Mouse (Mus musculus): Measurements from ENCODE around the gene Sh3d21. TPM values are rescaled to one million over a fixed set of nuclear protein-coding genes. Genes with fewer than 3 reads are reported as not detected.

Gene Sh3d21
- polyA plus RNA-seq (2015; fragmentation: Illumina TruSeq; extraction: RNeasy Lipid Tissue Mini Kit (QIAGEN cat#74804); ENCODE audit: insufficient read depth, low replicate concordance) = 1.6 TPM

DNA sequence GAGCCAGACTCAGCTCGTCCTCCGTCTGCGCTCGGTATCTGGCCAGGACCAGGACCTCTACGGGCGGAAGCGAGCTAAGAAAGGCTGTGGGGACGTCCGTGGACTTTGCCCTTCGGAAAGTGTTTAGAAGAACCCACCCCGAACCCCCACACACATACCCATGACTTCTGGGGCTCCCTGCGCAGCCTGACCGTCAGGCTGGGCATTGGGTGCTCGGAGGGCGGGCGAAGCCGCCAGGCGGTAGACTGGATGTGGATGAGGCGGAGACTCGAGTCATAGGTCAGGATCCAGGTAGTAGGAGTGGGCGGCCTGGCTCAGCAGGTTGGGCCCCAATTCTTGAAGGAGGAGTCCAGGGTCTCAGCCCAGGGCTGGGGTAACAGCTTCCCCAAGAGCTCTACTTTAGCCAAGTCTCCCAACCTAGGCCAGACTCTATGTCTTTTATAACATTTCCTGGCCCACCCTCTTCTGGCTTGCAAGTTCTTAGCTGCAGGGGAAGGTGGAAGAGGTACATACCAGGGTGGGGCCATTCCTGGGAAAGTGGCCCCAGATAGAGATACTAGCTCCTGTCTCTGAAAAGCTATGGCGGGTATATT lies at the start of gene Sh3d21:
TSS of gene Sh3d21 (minus strand) at position 425 of the 593 bp plus-strand sequence.

GRCm38 (mm10) chr4:126202303-126203181 lies 39.3 kb upstream of the Sh3d21 start, which contains the start of gene Thrap3:
Gene Thrap3 (minus strand): TSS chr4:126202760.

GRCm38 (mm10) chr4:126147533-126148160 lies 15.6 kb downstream of the Sh3d21 start, which contains the start of gene Eva1b:
Gene Eva1b (plus strand): TSS chr4:126147744.

DNA sequence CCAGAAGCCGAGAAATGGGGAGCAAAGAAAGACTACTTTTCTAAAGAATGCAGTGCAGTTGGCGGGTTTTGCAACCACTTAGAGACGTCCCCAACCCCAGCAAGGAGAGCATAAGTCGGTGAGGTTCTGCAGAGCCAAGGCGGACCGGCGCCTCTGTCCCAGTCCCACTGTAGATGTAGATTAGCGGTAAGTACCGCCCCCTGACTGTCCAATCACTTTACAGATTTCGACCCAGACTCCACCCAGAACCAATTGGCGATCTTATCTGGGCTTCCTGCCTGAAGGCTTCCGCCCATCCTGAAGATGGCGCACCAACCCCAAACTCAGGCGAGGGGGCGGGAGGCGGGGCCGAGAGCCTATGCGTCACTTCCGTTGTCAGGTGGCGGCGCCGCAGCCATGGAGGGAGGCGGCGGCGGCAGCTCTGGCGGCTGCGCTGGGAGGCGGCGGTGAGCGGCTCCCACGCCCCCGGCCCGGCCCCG lies 59.7 kb downstream of the Sh3d21 start, which contains the start of gene Stk40:
TSS of gene Stk40 (plus strand) at position 368 of the 479 bp plus-strand sequence.

Other genes starting within 250 kb of the Sh3d21 start
- gene Csf3r, start 138.9 kb downstream of the Sh3d21 start, polyA plus RNA-seq (2015; fragmentation: Illumina TruSeq; extraction: RNeasy Lipid Tissue Mini Kit (QIAGEN cat#74804); ENCODE audit: insufficient read depth, low replicate concordance) = 39.9 TPM
- gene Mrps15, start 116.6 kb downstream of the Sh3d21 start, polyA plus RNA-seq (2015; fragmentation: Illumina TruSeq; extraction: RNeasy Lipid Tissue Mini Kit (QIAGEN cat#74804); ENCODE audit: insufficient read depth, low replicate concordance) = 68.2 TPM
- gene Oscp1, start 104.9 kb downstream of the Sh3d21 start, polyA plus RNA-seq (2015; fragmentation: Illumina TruSeq; extraction: RNeasy Lipid Tissue Mini Kit (QIAGEN cat#74804); ENCODE audit: insufficient read depth, low replicate concordance) = 1.8 TPM
- gene Lsm10, start 66.9 kb downstream of the Sh3d21 start, polyA plus RNA-seq (2015; fragmentation: Illumina TruSeq; extraction: RNeasy Lipid Tissue Mini Kit (QIAGEN cat#74804); ENCODE audit: insufficient read depth, low replicate concordance) = 13.7 TPM
- 17.5 TPM for gene Stk40, start 59.5 kb downstream of the Sh3d21 start, polyA plus RNA-seq (2015; fragmentation: Illumina TruSeq; extraction: RNeasy Lipid Tissue Mini Kit (QIAGEN cat#74804); ENCODE audit: insufficient read depth, low replicate concordance)
- 1.0 TPM for gene Eva1b, start 15.7 kb downstream of the Sh3d21 start, polyA plus RNA-seq (2015; fragmentation: Illumina TruSeq; extraction: RNeasy Lipid Tissue Mini Kit (QIAGEN cat#74804); ENCODE audit: insufficient read depth, low replicate concordance)
- 350 TPM for gene Thrap3, start 39.3 kb upstream of the Sh3d21 start, polyA plus RNA-seq (2015; fragmentation: Illumina TruSeq; extraction: RNeasy Lipid Tissue Mini Kit (QIAGEN cat#74804); ENCODE audit: insufficient read depth, low replicate concordance)
- gene Map7d1, start 92.9 kb upstream of the Sh3d21 start, polyA plus RNA-seq (2015; fragmentation: Illumina TruSeq; extraction: RNeasy Lipid Tissue Mini Kit (QIAGEN cat#74804); ENCODE audit: insufficient read depth, low replicate concordance) = 30.9 TPM
- gene Trappc3, start 98.8 kb upstream of the Sh3d21 start, polyA plus RNA-seq (2015; fragmentation: Illumina TruSeq; extraction: RNeasy Lipid Tissue Mini Kit (QIAGEN cat#74804); ENCODE audit: insufficient read depth, low replicate concordance) = 53.5 TPM
- gene Col8a2, start 123.3 kb upstream of the Sh3d21 start, polyA plus RNA-seq (2015; fragmentation: Illumina TruSeq; extraction: RNeasy Lipid Tissue Mini Kit (QIAGEN cat#74804); ENCODE audit: insufficient read depth, low replicate concordance) = 3.9 TPM
- 10.1 TPM for gene Adprhl2, start 158.2 kb upstream of the Sh3d21 start, polyA plus RNA-seq (2015; fragmentation: Illumina TruSeq; extraction: RNeasy Lipid Tissue Mini Kit (QIAGEN cat#74804); ENCODE audit: insufficient read depth, low replicate concordance)
- gene Tekt2, start 162.2 kb upstream of the Sh3d21 start, polyA plus RNA-seq (2015; fragmentation: Illumina TruSeq; extraction: RNeasy Lipid Tissue Mini Kit (QIAGEN cat#74804); ENCODE audit: insufficient read depth, low replicate concordance) = 2.1 TPM

All from spleen, adult 10 weeks (tissue).